Mouse (Mus musculus) testis, adult 2 months (tissue): ENCODE results near the gene Ndfip2.

Experiments used
- CTCF ChIP-seq: fragments of 200-500 bp; IDR thresholded peaks from 2 replicates; pipeline ENCODE4 v1.5.1; 2012; ENCODE audit warnings: low read depth, mild to moderate bottlenecking, inconsistent platforms, low read length, moderate library complexity; ENCODE audit not compliant: control insufficient read depth, insufficient read depth, insufficient replicate concordance
- POLR2A ChIP-seq: fragments of 200-500 bp; IDR thresholded peaks from 2 replicates; pipeline ENCODE4 v1.6.1; 2012; ENCODE audit warnings: low read depth, mild to moderate bottlenecking, inconsistent platforms, low read length, moderate library complexity; ENCODE audit not compliant: control insufficient read depth

- no peak for TF ChIP-seq POLR2A
- TF ChIP-seq CTCF, result no peak
Measured at GRCm38 (mm10) chr14:105312944-105313343, 54.6 kb downstream of the Ndfip2 start.
